Mouse (Mus musculus): ENCODE measurements around the gene Abhd8.

- TF ChIP-seq CTCF (IDR thresholded peaks at IDR 0.05; ENCODE audit: control insufficient read depth, insufficient read depth, insufficient replicate concordance, low read depth, low read length) (no peak), POLR2A (IDR thresholded peaks at IDR 0.05; ENCODE audit: control insufficient read depth, low read depth, low read length) (no peak)
Measured at GRCm38 (mm10) chr8:71465733-71466132, 2.3 kb upstream of the Abhd8 start.
